Mouse (Mus musculus): ENCODE results near the gene Atp11b.

GRCm38 (mm10) chr3:35704328-35704613, 49.6 kb upstream of the Atp11b start:
- TF ChIP-seq CTCF (IDR thresholded peaks at IDR 0.05; ENCODE audit: extremely low read depth, insufficient read depth, insufficient read length, insufficient replicate concordance) (no peak), POLR2A (IDR thresholded peaks at IDR 0.05; ENCODE audit: low read depth, low read length) (no peak)

Data from spleen, adult 2 months (tissue).